Mouse (Mus musculus): ENCODE measurements around the gene Nmrk2. TPM values are rescaled to one million over a fixed set of nuclear protein-coding genes. Genes with fewer than 3 reads are reported as not detected.
A peak's percentile ranks its signal among the peaks of the same experiment; 100 is the strongest.
"Not testable (repeated sequence)": the region's sequence is repeated elsewhere in the genome, so short reads cannot be mapped to it uniquely, and the experiment has no call there.

The Nmrk2 gene
- polyA plus RNA-seq, 1 experiment: not detected

DNA sequence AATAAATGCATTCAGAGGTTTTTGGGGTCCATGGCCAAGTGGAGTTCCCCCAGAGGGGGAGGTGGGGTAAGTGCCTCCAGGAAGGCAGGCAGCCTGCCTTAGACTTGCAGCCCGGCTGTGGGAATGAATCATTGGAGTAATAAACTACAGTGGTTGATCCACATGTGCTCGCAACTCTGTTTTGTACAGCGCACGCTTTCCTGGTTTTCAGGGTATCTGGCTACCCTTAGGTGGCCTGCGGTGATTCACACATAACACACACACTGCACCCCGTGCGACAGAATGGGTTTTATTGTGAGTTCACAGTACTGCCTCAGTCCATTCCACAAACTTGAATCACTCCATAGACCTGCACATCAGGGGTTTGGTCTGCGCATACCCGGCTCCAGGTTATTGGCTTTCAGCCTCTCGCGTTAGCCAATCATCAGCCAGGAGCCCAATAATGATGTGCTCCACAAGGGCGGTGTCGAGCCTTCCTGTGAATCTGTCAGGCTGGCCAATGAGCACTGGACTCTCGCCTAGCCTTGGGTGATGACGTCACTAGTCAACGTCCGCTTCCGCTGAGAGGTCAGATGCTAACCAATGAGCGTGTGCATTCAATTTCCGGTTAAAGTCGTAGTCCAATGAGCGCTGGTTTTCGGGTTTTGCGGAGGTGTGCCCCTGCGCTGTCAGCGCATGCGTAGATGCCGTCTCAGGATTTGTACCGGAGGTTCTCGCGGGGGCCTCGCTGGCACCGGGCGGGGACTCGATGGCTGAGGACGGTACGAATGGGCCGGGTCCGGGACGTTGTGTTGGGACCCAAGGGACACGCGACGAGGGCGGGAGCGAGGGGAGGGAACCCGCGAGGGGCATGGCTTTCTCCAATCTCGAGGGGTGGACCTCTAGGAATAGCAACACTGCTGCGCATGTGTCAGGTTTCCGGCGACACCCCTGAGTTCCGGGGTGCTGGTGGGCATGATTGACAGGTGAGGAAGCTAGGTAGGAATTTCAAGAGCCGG is 19.2 kb downstream of the Nmrk2 start, which contains the start of gene Dapk3:
Dapk3 (plus strand) TSS at position 670 of the 998 bp plus-strand sequence.
- Histone ChIP-seq H3K27ac (ENCODE audit: insufficient read depth, low read depth, low read length) (peak within 1 kb of the TSS; percentile 77), H3K4me1 (ENCODE audit: control insufficient read depth, insufficient read depth, low read length) (peaks cover 36% of the 10 kb centered on the region), H3K4me3 (ENCODE audit: insufficient read depth, low read depth, low read length) (peak within 1 kb of the TSS; percentile 87)
- TF ChIP-seq POLR2A (IDR thresholded peaks at IDR 0.05; ENCODE audit: insufficient read depth, low read depth, low read length) (peak; percentile 69; the same call in 1 of the 2 replicates), CTCF (IDR thresholded peaks at IDR 0.05; ENCODE audit: insufficient read depth, low read depth, low read length) (no peak)
- WGBS: 4% methylated on average over 53 of the region's 53 CpGs

DNA sequence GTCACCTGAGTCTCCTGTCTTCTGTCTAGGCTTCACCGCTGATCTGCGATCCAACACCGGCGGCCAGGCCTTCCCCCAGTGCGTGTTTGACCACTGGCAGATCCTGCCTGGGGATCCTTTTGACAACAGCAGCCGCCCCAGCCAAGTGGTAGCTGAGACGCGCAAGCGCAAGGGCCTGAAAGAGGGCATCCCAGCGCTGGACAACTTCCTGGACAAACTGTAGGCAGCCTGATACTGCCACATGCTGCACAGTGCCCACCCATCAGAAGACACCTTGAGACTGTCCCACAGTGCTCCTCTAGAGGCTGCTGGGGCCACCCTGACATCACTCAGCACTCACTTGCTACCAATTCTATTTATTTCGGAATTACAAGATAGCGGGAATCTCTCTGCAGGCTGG is 20.0 kb downstream of the Nmrk2 start:
- H3K4me1 ChIP-seq (ENCODE audit: control insufficient read depth, insufficient read depth, low read length): peaks cover 40% of the 10 kb centered on the region
- not testable (repeated sequence) for H3K4me3 ChIP-seq (ENCODE audit: insufficient read depth, low read depth, low read length); H3K27ac ChIP-seq (ENCODE audit: insufficient read depth, low read depth, low read length)
- WGBS: 71% methylated on average over 12 of the region's 12 CpGs

DNA sequence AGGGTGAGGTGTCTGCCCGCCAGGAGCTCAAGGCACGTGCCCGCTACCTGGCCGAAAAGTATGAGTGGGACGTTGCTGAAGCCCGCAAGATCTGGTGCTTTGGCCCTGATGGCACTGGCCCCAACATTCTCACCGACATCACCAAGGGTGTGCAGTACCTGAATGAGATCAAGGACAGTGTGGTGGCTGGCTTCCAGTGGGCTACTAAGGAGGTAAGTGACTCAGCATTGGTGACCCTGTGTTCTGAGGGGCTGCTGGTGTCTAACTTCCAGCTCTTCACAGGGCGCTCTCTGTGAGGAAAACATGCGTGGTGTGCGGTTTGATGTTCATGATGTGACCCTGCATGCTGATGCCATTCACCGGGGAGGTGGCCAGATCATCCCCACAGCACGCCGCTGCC is 20.9 kb downstream of the Nmrk2 start:
- TF ChIP-seq POLR2A (IDR thresholded peaks at IDR 0.05; ENCODE audit: insufficient read depth, low read depth, low read length) (no peak), CTCF (IDR thresholded peaks at IDR 0.05; ENCODE audit: insufficient read depth, low read depth, low read length) (no peak)
- Histone ChIP-seq H3K27ac (ENCODE audit: insufficient read depth, low read depth, low read length) (no peak overlapping the region), H3K4me1 (ENCODE audit: control insufficient read depth, insufficient read depth, low read length) (peaks cover 40% of the 10 kb centered on the region), H3K4me3 (ENCODE audit: insufficient read depth, low read depth, low read length) (no peak overlapping the region)
- WGBS: 92% methylated on average over 13 of the region's 13 CpGs

DNA sequence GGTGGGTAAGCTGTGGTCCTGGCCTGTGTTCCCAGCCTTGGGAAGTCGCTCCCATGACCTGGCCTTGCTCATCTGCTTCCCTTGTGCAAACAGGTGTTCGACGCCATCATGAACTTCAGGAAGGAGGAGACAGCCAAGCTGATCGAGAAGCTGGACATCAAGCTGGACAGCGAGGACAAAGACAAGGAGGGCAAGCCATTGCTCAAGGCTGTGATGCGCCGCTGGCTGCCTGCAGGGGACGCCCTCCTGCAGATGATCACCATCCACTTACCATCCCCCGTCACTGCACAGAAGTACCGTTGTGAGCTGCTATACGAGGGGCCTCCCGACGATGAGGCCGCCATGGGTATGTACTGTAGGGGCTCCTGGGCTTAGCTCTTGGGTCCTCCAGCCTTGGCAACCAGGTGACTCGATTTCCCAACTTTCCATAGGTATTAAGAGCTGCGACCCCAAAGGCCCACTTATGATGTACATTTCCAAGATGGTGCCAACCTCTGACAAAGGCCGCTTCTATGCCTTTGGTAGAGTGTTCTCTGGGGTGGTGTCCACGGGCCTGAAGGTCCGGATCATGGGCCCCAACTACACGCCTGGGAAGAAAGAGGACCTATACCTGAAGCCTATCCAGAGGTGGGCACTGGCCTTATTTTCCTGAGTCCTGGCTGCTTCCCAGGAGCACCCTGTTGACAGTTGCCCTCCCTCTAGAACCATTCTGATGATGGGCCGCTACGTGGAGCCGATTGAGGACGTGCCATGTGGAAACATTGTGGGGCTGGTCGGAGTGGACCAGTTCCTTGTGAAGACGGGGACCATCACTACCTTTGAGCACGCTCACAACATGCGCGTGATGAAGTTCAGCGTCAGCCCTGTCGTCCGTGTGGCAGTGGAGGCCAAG is 22.2 kb downstream of the Nmrk2 start:
- Histone ChIP-seq H3K4me3 (ENCODE audit: insufficient read depth, low read depth, low read length) (no peak overlapping the region), H3K27ac (ENCODE audit: insufficient read depth, low read depth, low read length) (no peak overlapping the region), H3K4me1 (ENCODE audit: control insufficient read depth, insufficient read depth, low read length) (peaks cover 44% of the 10 kb centered on the region)
- TF ChIP-seq CTCF (IDR thresholded peaks at IDR 0.05; ENCODE audit: insufficient read depth, low read depth, low read length) (no peak), POLR2A (IDR thresholded peaks at IDR 0.05; ENCODE audit: insufficient read depth, low read depth, low read length) (no peak)
- 88% methylated on average over 32 of the region's 32 CpGs for WGBS

DNA sequence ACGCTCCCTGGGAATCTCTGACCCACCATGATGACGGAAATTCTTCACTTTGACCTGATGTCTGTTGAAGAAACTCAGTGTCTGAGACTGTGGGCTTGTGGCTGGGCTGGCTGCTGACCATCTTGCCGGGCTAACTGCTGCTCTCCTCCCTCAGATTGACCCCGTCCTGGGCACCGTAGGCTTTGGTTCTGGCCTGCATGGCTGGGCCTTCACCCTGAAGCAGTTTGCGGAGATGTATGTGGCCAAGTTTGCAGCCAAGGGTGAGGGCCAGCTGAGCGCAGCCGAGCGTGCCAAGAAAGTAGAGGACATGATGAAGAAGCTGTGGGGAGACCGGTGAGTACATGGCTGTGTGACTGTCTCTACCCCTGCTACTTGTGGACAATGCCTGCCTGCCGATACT is 22.9 kb downstream of the Nmrk2 start:
- no peak overlapping the region for H3K27ac ChIP-seq (ENCODE audit: insufficient read depth, low read depth, low read length)
- WGBS: 89% methylated on average over 11 of the region's 11 CpGs
- H3K4me1 ChIP-seq (ENCODE audit: control insufficient read depth, insufficient read depth, low read length): peaks cover 42% of the 10 kb centered on the region
- H3K4me3 ChIP-seq (ENCODE audit: insufficient read depth, low read depth, low read length): no peak overlapping the region
- TF ChIP-seq CTCF (IDR thresholded peaks at IDR 0.05; ENCODE audit: insufficient read depth, low read depth, low read length): no peak
- TF ChIP-seq POLR2A (IDR thresholded peaks at IDR 0.05; ENCODE audit: insufficient read depth, low read depth, low read length): no peak

DNA sequence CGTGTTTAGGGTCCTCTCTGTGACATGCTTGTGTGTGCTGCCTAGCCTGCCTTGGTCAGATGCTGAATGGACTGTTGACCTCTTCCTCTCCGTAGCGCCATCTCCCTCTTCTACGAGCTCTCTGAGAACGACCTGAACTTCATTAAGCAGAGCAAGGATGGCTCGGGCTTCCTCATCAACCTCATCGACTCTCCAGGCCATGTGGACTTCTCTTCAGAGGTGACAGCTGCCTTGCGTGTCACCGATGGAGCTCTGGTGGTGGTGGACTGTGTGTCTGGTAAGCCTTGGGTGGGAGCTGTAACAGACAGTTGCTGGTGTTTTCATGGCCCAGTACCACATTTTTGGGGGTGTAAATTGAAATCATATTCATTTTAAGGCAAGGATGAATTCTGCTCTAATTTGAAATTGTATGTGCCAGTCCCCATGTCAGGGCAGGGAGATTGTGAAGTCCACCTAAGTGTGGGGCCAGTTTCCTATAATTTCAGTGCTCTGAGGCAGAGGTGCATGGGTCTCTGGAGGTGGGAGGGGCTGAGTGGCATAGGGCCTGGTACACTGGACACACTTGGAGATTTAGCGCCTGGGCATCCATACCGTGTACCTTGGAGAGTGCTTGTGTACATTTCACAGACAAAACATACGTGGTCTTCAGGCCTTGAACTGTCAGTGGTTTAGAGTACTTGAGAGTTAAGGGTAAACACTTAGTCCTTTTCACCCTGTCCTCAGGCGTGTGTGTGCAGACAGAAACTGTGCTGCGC is 23.7 kb downstream of the Nmrk2 start:
- TF ChIP-seq CTCF (IDR thresholded peaks at IDR 0.05; ENCODE audit: insufficient read depth, low read depth, low read length) (no peak), POLR2A (IDR thresholded peaks at IDR 0.05; ENCODE audit: insufficient read depth, low read depth, low read length) (no peak)
- Histone ChIP-seq H3K4me3 (ENCODE audit: insufficient read depth, low read depth, low read length) (peak overlapping the region; percentile 92), H3K4me1 (ENCODE audit: control insufficient read depth, insufficient read depth, low read length) (peaks cover 38% of the 10 kb centered on the region), H3K27ac (ENCODE audit: insufficient read depth, low read depth, low read length) (no peak overlapping the region)
- 56% methylated on average over 14 of the region's 14 CpGs for WGBS

DNA sequence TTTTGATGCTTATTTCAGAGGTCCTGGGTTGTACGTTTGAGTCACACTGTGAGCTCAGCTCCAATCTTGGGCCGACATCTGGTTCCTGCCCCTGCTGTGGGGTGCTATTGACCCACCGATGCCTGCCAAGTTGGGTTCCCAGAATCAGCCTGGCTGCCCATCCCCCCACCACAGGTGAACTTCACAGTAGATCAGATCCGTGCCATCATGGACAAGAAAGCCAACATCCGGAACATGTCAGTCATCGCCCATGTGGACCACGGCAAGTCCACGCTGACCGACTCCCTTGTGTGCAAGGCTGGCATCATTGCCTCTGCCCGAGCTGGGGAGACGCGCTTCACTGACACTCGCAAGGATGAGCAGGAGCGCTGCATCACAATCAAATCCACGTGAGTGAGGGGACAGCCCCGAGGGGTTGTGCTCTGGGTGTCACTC is 24.3 kb downstream of the Nmrk2 start:
- 8% methylated on average over 16 of the region's 16 CpGs for WGBS
- Histone ChIP-seq H3K27ac (ENCODE audit: insufficient read depth, low read depth, low read length) (no peak overlapping the region; the same call in 1 of the 2 replicates), H3K4me1 (ENCODE audit: control insufficient read depth, insufficient read depth, low read length) (peaks cover 38% of the 10 kb centered on the region), H3K4me3 (ENCODE audit: insufficient read depth, low read depth, low read length) (peak overlapping the region; percentile 92)
- TF ChIP-seq CTCF (IDR thresholded peaks at IDR 0.05; ENCODE audit: insufficient read depth, low read depth, low read length): no peak
- no peak for TF ChIP-seq POLR2A (IDR thresholded peaks at IDR 0.05; ENCODE audit: insufficient read depth, low read depth, low read length)

DNA sequence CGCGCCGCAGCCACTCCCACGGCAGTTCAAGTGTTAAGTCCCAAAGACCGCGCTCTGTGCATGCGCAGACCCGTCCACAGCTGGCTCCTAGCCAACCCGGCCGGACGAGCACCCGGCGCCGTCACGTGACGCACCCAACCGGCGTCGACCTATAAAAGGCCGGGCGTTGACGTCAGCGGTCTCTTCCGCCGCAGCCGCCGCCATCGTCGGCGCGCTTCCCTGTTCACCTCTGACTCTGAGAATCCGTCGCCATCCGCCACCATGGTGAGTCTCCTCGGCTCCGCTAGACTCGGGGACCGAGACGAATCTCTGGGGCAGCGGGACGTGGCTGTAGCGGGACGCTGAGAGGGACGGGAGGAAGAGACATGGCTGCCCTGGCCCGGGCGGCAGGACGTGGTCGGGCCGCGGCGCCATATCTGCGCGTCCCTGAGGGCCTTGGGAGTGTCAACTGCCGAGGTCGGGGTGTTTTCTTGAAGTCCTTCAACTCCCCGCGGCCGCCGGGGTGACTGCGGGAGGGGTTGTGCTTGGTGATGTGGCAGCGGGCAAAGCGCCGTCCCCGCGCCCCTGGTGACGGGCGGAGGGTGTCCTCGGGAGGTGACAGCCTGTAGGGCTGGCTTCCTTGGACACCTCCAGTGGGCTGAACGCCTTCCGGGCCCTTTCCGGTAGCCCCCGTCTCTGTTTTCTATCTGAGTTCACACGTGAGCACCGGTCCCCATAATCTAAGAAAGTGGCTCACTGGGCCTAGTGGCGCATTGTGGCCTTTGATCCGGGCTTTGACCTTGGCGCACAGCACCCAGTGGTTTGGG is 25.2 kb downstream of the Nmrk2 start, which contains the start of gene Eef2:
Eef2 (plus strand) TSS at position 166 of the 806 bp plus-strand sequence.
- TF ChIP-seq CTCF (IDR thresholded peaks at IDR 0.05; ENCODE audit: insufficient read depth, low read depth, low read length): peak; percentile 8; the same call in 1 of the 2 replicates
- TF ChIP-seq POLR2A (IDR thresholded peaks at IDR 0.05; ENCODE audit: insufficient read depth, low read depth, low read length): peak; percentile 100
- Histone ChIP-seq H3K27ac (ENCODE audit: insufficient read depth, low read depth, low read length) (peak within 1 kb of the TSS; percentile 94), H3K4me3 (ENCODE audit: insufficient read depth, low read depth, low read length) (peak within 1 kb of the TSS; percentile 92), H3K4me1 (ENCODE audit: control insufficient read depth, insufficient read depth, low read length) (peaks cover 33% of the 10 kb centered on the region)
- under 1% methylated on average over 77 of the region's 77 CpGs for WGBS
